Mouse (Mus musculus): Measurements from ENCODE around the gene Tars2.
A peak's percentile ranks its signal among the peaks of the same experiment; 100 is the strongest.
"Not testable (repeated sequence)": the region's sequence is repeated elsewhere in the genome, so short reads cannot be mapped to it uniquely, and the experiment has no call there.

The Tars2 gene

GRCm38 (mm10) chr3:95760106-95760505, at the start of gene Tars2:
Gene Tars2 (minus strand): TSS chr3:95760206.
- no peak for DNase-seq (ENCODE audit: low spot score)

- no peak for DNase-seq (ENCODE audit: low spot score)
These were observed 48.4 kb upstream of the Tars2 start for GRCm38 (mm10) chr3:95808384-95808783.

- not testable (repeated sequence) for DNase-seq (ENCODE audit: low spot score)
These were observed 47.6 kb upstream of the Tars2 start for GRCm38 (mm10) chr3:95807630-95808029.

- no peak for DNase-seq (ENCODE audit: low spot score)
These were observed 46.7 kb upstream of the Tars2 start for GRCm38 (mm10) chr3:95806677-95807076.

- DNase-seq (ENCODE audit: low spot score) = no peak
These were observed 43.8 kb upstream of the Tars2 start for GRCm38 (mm10) chr3:95803851-95804250.

GRCm38 (mm10) chr3:95798756-95799155, 38.8 kb upstream of the Tars2 start:
- DNase-seq (ENCODE audit: low spot score) = no peak

- no peak for DNase-seq (ENCODE audit: low spot score)
These were observed 34.3 kb upstream of the Tars2 start for GRCm38 (mm10) chr3:95794299-95794698.

- DNase-seq (ENCODE audit: low spot score) = no peak
These were observed 33.7 kb upstream of the Tars2 start for GRCm38 (mm10) chr3:95793662-95794061.

GRCm38 (mm10) chr3:95785501-95785900, 25.5 kb upstream of the Tars2 start:
- no peak for DNase-seq (ENCODE audit: low spot score)

GRCm38 (mm10) chr3:95771985-95772384, 12.0 kb upstream of the Tars2 start:
- DNase-seq (ENCODE audit: low spot score) = no peak

- DNase-seq (ENCODE audit: low spot score) = no peak
These were observed 5.5 kb upstream of the Tars2 start for GRCm38 (mm10) chr3:95765534-95765933.

GRCm38 (mm10) chr3:95763811-95764210, 3.8 kb upstream of the Tars2 start:
- DNase-seq (ENCODE audit: low spot score) = no peak

- no peak for DNase-seq (ENCODE audit: low spot score)
These were observed 3.0 kb upstream of the Tars2 start for GRCm38 (mm10) chr3:95762961-95763360.

- DNase-seq (ENCODE audit: low spot score) = no peak
These were observed 1.8 kb upstream of the Tars2 start for GRCm38 (mm10) chr3:95761771-95762170.

- no peak for DNase-seq (ENCODE audit: low spot score)
These were observed 650 bp upstream of the Tars2 start for GRCm38 (mm10) chr3:95760656-95761055.

- DNase-seq (ENCODE audit: low spot score) = no peak
These were observed 1.4 kb downstream of the Tars2 start for GRCm38 (mm10) chr3:95758467-95759218.

GRCm38 (mm10) chr3:95756808-95757207, 3.2 kb downstream of the Tars2 start:
- DNase-seq (ENCODE audit: low spot score) = no peak

GRCm38 (mm10) chr3:95754345-95755206, 5.4 kb downstream of the Tars2 start:
- DNase-seq (ENCODE audit: low spot score) = peak; percentile 84

- DNase-seq (ENCODE audit: low spot score) = no peak
These were observed 7.1 kb downstream of the Tars2 start for GRCm38 (mm10) chr3:95752935-95753334.

- DNase-seq (ENCODE audit: low spot score) = no peak
These were observed 19.6 kb downstream of the Tars2 start for GRCm38 (mm10) chr3:95740406-95740805.

- DNase-seq (ENCODE audit: low spot score) = peak; percentile 46
These were observed 20.5 kb downstream of the Tars2 start, which contains the start of gene Ecm1 for GRCm38 (mm10) chr3:95739353-95740104. Gene Ecm1 (minus strand): TSS chr3:95739569.

- no peak for DNase-seq (ENCODE audit: low spot score)
These were observed 24.8 kb downstream of the Tars2 start for GRCm38 (mm10) chr3:95735071-95735670.
